Mouse (Mus musculus): Measurements from ENCODE around the gene Vmn2r101. TPM values are rescaled to one million over a fixed set of nuclear protein-coding genes. Genes with fewer than 3 reads are reported as not detected.

The Vmn2r101 gene
- total RNA-seq (2021) = not detected
- long read RNA-seq, experiment 1 = 0 reads
- long read RNA-seq, experiment 2 = 0 reads

GRCm38 (mm10) chr17:19576927-19577326 lies at the start of gene Vmn2r101:
Vmn2r101 (plus strand) TSS chr17:19577227.
- DNase-seq = no peak
- intact Hi-C loops (cut with DNase I) = no loop called here

GRCm38 (mm10) chr17:19629328-19629727 lies 52.3 kb downstream of the Vmn2r101 start:
- intact Hi-C loops (cut with DNase I) = no loop called here
- DNase-seq = no peak

DNA sequence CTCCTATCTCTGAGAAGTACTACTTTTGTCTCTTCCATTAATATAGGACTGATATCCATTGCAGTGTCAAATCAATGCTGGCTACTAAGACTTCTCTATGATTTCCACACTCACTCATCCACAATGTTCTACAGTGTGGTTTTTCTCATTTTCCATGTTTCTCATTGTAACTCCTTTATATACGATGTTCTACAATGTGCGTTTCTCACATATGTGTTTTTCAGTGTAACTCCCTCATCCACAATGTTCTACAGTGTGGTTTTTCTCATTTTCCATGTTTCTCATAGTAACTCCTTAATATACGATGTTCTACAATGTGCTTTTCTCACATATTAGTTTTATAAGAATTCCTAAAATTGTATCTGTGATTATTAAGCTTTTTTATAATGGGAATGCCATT lies 81.4 kb downstream of the Vmn2r101 start:
- no peak for DNase-seq
- intact Hi-C loops (cut with DNase I) = no loop called here

GRCm38 (mm10) chr17:19660028-19660427 lies 83.0 kb downstream of the Vmn2r101 start, which contains the start of gene Vmn2r102:
Vmn2r102 (plus strand) TSS chr17:19660328.
- intact Hi-C loops (cut with DNase I) = no loop called here
- no peak for DNase-seq

Other genes starting within 250 kb of the Vmn2r101 start
- not detected for gene Vmn2r99, start 215.3 kb upstream of the Vmn2r101 start, total RNA-seq (2021)
- gene Vmn2r100, start 72.5 kb upstream of the Vmn2r101 start, total RNA-seq (2021) = not detected
- not detected for gene Vmn2r102, start 83.1 kb downstream of the Vmn2r101 start, total RNA-seq (2021)
- not detected for gene Vmn2r103, start 196.1 kb downstream of the Vmn2r101 start, total RNA-seq (2021)

Measured in heart, postnatal 14 days (tissue).